Mouse (Mus musculus) fibroblast of lung, adult 2 months (primary cell): ENCODE measurements around the gene Cdk14.
"Not testable (repeated sequence)": the region's sequence is repeated elsewhere in the genome, so short reads cannot be mapped to it uniquely, and the experiment has no call there.

Experiments used
- DNase-seq: peaks from one replicate; pipeline ENCODE4 v3.0.0-alpha.2; 2011; ENCODE audit warnings: low read depth

Gene Cdk14

GRCm38 (mm10) chr5:5365285-5366076 lies 54.6 kb downstream of the Cdk14 start:
- DNase-seq = no peak

GRCm38 (mm10) chr5:5361684-5362083 lies 58.4 kb downstream of the Cdk14 start:
- DNase-seq = no peak

GRCm38 (mm10) chr5:5360338-5360737 lies 59.8 kb downstream of the Cdk14 start:
- no peak for DNase-seq

- DNase-seq = no peak
Measured at GRCm38 (mm10) chr5:5359915-5360314, 60.2 kb downstream of the Cdk14 start.

- DNase-seq = no peak
Measured at GRCm38 (mm10) chr5:5359370-5359769, 60.7 kb downstream of the Cdk14 start.

GRCm38 (mm10) chr5:5358019-5358717 lies 61.9 kb downstream of the Cdk14 start:
- DNase-seq = no peak

- no peak for DNase-seq
Measured at GRCm38 (mm10) chr5:5354684-5355368, 65.3 kb downstream of the Cdk14 start.

GRCm38 (mm10) chr5:5353946-5354345 lies 66.2 kb downstream of the Cdk14 start:
- no peak for DNase-seq

- no peak for DNase-seq
Measured at GRCm38 (mm10) chr5:5344646-5345045, 75.5 kb downstream of the Cdk14 start.

GRCm38 (mm10) chr5:5343741-5344140 lies 76.4 kb downstream of the Cdk14 start:
- no peak for DNase-seq

- no peak for DNase-seq
Measured at GRCm38 (mm10) chr5:5343267-5343666, 76.8 kb downstream of the Cdk14 start.

- DNase-seq = peak; percentile 26
Measured at GRCm38 (mm10) chr5:5342410-5343137, 77.5 kb downstream of the Cdk14 start.

- no peak for DNase-seq
Measured at GRCm38 (mm10) chr5:5341611-5342010, 78.5 kb downstream of the Cdk14 start.

GRCm38 (mm10) chr5:5333916-5334315 lies 86.2 kb downstream of the Cdk14 start:
- no peak for DNase-seq

- no peak for DNase-seq
Measured at GRCm38 (mm10) chr5:5330926-5331460, 89.1 kb downstream of the Cdk14 start.

GRCm38 (mm10) chr5:5329018-5329417 lies 91.1 kb downstream of the Cdk14 start:
- DNase-seq = not testable (repeated sequence)

GRCm38 (mm10) chr5:5326716-5327115 lies 93.4 kb downstream of the Cdk14 start:
- no peak for DNase-seq

GRCm38 (mm10) chr5:5322699-5323098 lies 97.4 kb downstream of the Cdk14 start:
- DNase-seq = no peak

GRCm38 (mm10) chr5:5320506-5321181 lies 99.5 kb downstream of the Cdk14 start:
- DNase-seq = peak; percentile 93

GRCm38 (mm10) chr5:5319824-5320505 lies 100.1 kb downstream of the Cdk14 start:
- no peak for DNase-seq

- no peak for DNase-seq
Measured at GRCm38 (mm10) chr5:5314270-5314669, 105.8 kb downstream of the Cdk14 start.
